Mouse (Mus musculus): ENCODE measurements at regions not wholly inside any gene's neighbourhood (a gene's known extent, or its start where the extent isn't known, plus 50 kb on each side); places are given as distances from the start of the nearest gene placed in this dataset.

DNA sequence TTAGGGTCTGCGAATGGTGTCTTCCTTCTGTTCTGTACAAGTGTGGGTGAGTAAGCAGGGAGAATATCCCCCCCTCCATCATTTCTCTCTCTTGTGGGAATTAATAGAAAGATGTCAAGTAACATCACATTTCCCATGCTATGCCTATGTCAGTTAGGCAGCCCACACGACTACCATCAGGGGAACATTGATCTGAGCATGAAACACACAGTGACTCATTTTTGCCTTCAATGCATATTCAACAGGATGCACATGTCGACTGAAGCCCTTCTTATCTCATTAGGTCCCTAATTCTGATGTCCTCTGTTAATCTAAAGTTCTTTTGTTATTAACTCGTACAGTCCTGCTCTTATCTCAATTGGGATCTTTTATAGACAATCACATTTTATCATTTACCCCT is 60.4 kb upstream of the Samsn1 start:
- TF ChIP-seq CTCF (conservative IDR thresholded peaks at IDR 0.05; ENCODE audit: low read length) (no peak), NANOG (IDR thresholded peaks at IDR 0.05; ENCODE audit: borderline replicate concordance, low read length) (no peak)
